In genomic region chr4:63545231-63545958, GRCm38 (mm10) we compare ENCODE assay signal across 9 mouse cellular contexts. TPM values are rescaled to one million over a fixed set of nuclear protein-coding genes. Genes with fewer than 3 reads are reported as not detected.
DNase-seq lines count a peak whose midpoint lies in the region; ATAC-seq and TF ChIP-seq lines count a peak whose summit lies in the region.
"Had no signal": no experiment of that assay in that cellular context is flagged by ENCODE, and none has a peak within 500 bp of the region (broad histone marks: within the 10 kb centered on the region; RNA-seq: fewer than 3 reads in every experiment).

No protein-coding gene starts in this region.

- no peak for ATAC-seq in forebrain, embryonic 13.5 days
- no peak for ATAC-seq in liver, embryonic 16.5 days (ENCODE audit: low read depth)
- no peak for ATAC-seq in stomach, embryonic 16.5 days (ENCODE audit: insufficient read depth, low FRiP score)

- H3K9me3 ChIP-seq in forebrain, embryonic 13.5 days (replicated peaks) = no peaks in the 10 kb centered on the region
- no peaks in the 10 kb centered on the region for H3K9me3 ChIP-seq in liver, embryonic 16.5 days (replicated peaks; ENCODE audit: control insufficient read depth, low read length)
- H3K9me3 ChIP-seq in stomach, embryonic 16.5 days (replicated peaks; ENCODE audit: control insufficient read depth, low read length) = no peaks in the 10 kb centered on the region

- 10% methylated on average over 26 of the region's 26 CpGs for WGBS in cerebellum, adult 2 months
- 19% methylated on average over 20 of the region's 26 CpGs for WGBS in forebrain, embryonic 13.5 days
- 18% methylated on average over 26 of the region's 26 CpGs for WGBS in liver, embryonic 16.5 days (ENCODE audit: insufficient replicate concordance)
- WGBS in stomach, embryonic 16.5 days = 15% methylated on average over 26 of the region's 26 CpGs

- no peak for TF ChIP-seq POLR2A in cerebellum, adult 2 months (IDR thresholded peaks at IDR 0.05; ENCODE audit: borderline replicate concordance, insufficient read depth, low read length)

- peak overlapping the region; percentile 63 for H3K27ac ChIP-seq in cerebellum, adult 2 months (ENCODE audit: insufficient read depth, low read length)
- H3K27ac ChIP-seq in forebrain, embryonic 13.5 days = peak overlapping the region; percentile 68
- H3K27ac ChIP-seq in liver, embryonic 16.5 days (ENCODE audit: low read length) = peak overlapping the region; percentile 87
- H3K27ac ChIP-seq in stomach, embryonic 16.5 days (ENCODE audit: low read length) = peak overlapping the region; percentile 80

- H3K9ac ChIP-seq in forebrain, embryonic 13.5 days = peak overlapping the region; percentile 94
- peak overlapping the region; percentile 95 for H3K9ac ChIP-seq in liver, embryonic 16.5 days (ENCODE audit: low read depth, low read length)
- peak overlapping the region; percentile 90 for H3K9ac ChIP-seq in stomach, embryonic 16.5 days (ENCODE audit: low read length)

- H3K4me1 ChIP-seq in cerebellum, adult 2 months (ENCODE audit: control insufficient read depth, insufficient read depth, low read length) = peaks cover 12% of the 10 kb centered on the region
- H3K4me1 ChIP-seq in forebrain, embryonic 13.5 days = peaks cover 32% of the 10 kb centered on the region
- peaks cover 29% of the 10 kb centered on the region for H3K4me1 ChIP-seq in liver, embryonic 16.5 days (ENCODE audit: control insufficient read depth, low read depth, low read length)
- peaks cover 20% of the 10 kb centered on the region for H3K4me1 ChIP-seq in stomach, embryonic 16.5 days (ENCODE audit: control insufficient read depth, insufficient read depth, low read length)

- peak overlapping the region; percentile 87 for H3K4me3 ChIP-seq in cerebellum, adult 2 months (replicated peaks; ENCODE audit: insufficient read depth, low read depth, low read length)
- H3K4me3 ChIP-seq in C2C12 (ENCODE audit: insufficient read depth, poor library complexity, severe bottlenecking) = peak overlapping the region; percentile 74
- H3K4me3 ChIP-seq in forebrain, embryonic 13.5 days = peak overlapping the region; percentile 87
- H3K4me3 ChIP-seq in liver, embryonic 16.5 days (ENCODE audit: low read depth, low read length) = peak overlapping the region; percentile 88
- H3K4me3 ChIP-seq in stomach, embryonic 16.5 days (replicated peaks; ENCODE audit: low read length) = peak overlapping the region; percentile 79

- peak in 1 of 2 experiments; percentile 15 for DNase-seq in cerebellum, adult 2 months
- DNase-seq in cerebellum, postnatal 10 days = no peak
- DNase-seq in layer of hippocampus, adult 9-10 months (ENCODE audit: low spot score) = no peak
- DNase-seq in kidney, postnatal 14 days = no peak

- peak overlapping the region; percentile 83 for H3ac ChIP-seq in C2C12 (ENCODE audit: control insufficient read depth, insufficient read length, low read depth)

- H3K79me2 ChIP-seq in C2C12 (ENCODE audit: control insufficient read depth, insufficient read depth) = peaks cover 52% of the 10 kb centered on the region

- H3K4me2 ChIP-seq in forebrain, embryonic 13.5 days = peak overlapping the region; percentile 79
- H3K4me2 ChIP-seq in liver, embryonic 16.5 days (ENCODE audit: low read depth, low read length) = peak overlapping the region; percentile 74
- H3K4me2 ChIP-seq in stomach, embryonic 16.5 days (ENCODE audit: low read depth, low read length) = peak overlapping the region; percentile 73

- TF ChIP-seq CTCF in cerebellum, adult 2 months (IDR thresholded peaks at IDR 0.05; ENCODE audit: borderline replicate concordance, insufficient read depth, low read depth, low read length) = no peak
- no peak for TF ChIP-seq CTCF in C2C12 (IDR thresholded peaks at IDR 0.05; ENCODE audit: control insufficient read depth, insufficient read depth, insufficient read length)

- H3K79me3 ChIP-seq in C2C12 (ENCODE audit: low read depth) = peaks cover 34% of the 10 kb centered on the region

- no peaks in the 10 kb centered on the region for H3K27me3 ChIP-seq in cerebellum, adult 2 months (ENCODE audit: control insufficient read depth, insufficient read depth, low read length)
- H3K27me3 ChIP-seq in C2C12 (ENCODE audit: control insufficient read depth, insufficient read depth, insufficient read length) = no peaks in the 10 kb centered on the region
- H3K27me3 ChIP-seq in forebrain, embryonic 13.5 days = no peaks in the 10 kb centered on the region
- H3K27me3 ChIP-seq in liver, embryonic 16.5 days (ENCODE audit: control insufficient read depth, insufficient read depth, low read depth, low read length) = no peaks in the 10 kb centered on the region
- H3K27me3 ChIP-seq in stomach, embryonic 16.5 days (ENCODE audit: control insufficient read depth, insufficient read depth, low read length) = no peaks in the 10 kb centered on the region

- peaks cover 22% of the 10 kb centered on the region for H3K36me3 ChIP-seq in C2C12 (ENCODE audit: control insufficient read depth, insufficient read depth)
- H3K36me3 ChIP-seq in forebrain, embryonic 13.5 days (ENCODE audit: poor library complexity, severe bottlenecking) = peaks cover 20% of the 10 kb centered on the region
- peaks cover 16% of the 10 kb centered on the region for H3K36me3 ChIP-seq in liver, embryonic 16.5 days (ENCODE audit: control insufficient read depth, insufficient read depth)
- peaks cover 9% of the 10 kb centered on the region for H3K36me3 ChIP-seq in stomach, embryonic 16.5 days (ENCODE audit: control insufficient read depth, insufficient read depth, low read length)

TF ChIP-seq in C2C12, 6 proteins besides CTCF, POLR2A, EP300 and RAD21:
- TF ChIP-seq CEBPB (IDR thresholded peaks at IDR 0.05; ENCODE audit: low read depth) (no peak), MAX (IDR thresholded peaks at IDR 0.05) (no peak), MYOG (IDR thresholded peaks at IDR 0.05; ENCODE audit: control insufficient read depth, extremely low read depth, insufficient read length) (no peak), FOSL1 (IDR thresholded peaks at IDR 0.05; ENCODE audit: insufficient read depth, low read length, poor library complexity, severe bottlenecking) (no peak), USF1 (IDR thresholded peaks at IDR 0.05; ENCODE audit: low read depth) (no peak), MYOD1 (IDR thresholded peaks at IDR 0.05; ENCODE audit: control insufficient read depth, insufficient read length, low read depth) (no peak)

RNA-seq across cellular contexts. Expression of gene Atp6v1g1, which starts 0.8 kb away (rescaled TPM):
- 148 and 154 TPM in 2 replicates for polyA plus RNA-seq in cerebellum, adult 2 months (2012; rRNA removed)
- 335 TPM for polyA plus RNA-seq in C2C12 (2012; fragmentation: generic; extraction: Trizol)
- 444 and 467 TPM in 2 replicates for polyA plus RNA-seq in forebrain, embryonic 13.5 days (2015; fragmentation: Nextera tagmentation; extraction: Ambion mirVana)
- 123 and 130 TPM in 2 replicates for polyA plus RNA-seq in liver, embryonic 16.5 days (2015; fragmentation: Nextera tagmentation; extraction: Ambion mirVana)
- 257 and 277 TPM in 2 replicates for polyA plus RNA-seq in stomach, embryonic 16.5 days (2015; fragmentation: Nextera tagmentation; extraction: Ambion mirVana)

RNA-seq across cellular contexts. Expression of gene Tmem268, which starts 13.2 kb away (rescaled TPM):
- polyA plus RNA-seq in cerebellum, adult 2 months (2012; rRNA removed) = 11.8 and 12.3 TPM in 2 replicates
- polyA plus RNA-seq in C2C12 (2012; fragmentation: generic; extraction: Trizol) = 19.5 TPM
- polyA plus RNA-seq in forebrain, embryonic 13.5 days (2015; fragmentation: Nextera tagmentation; extraction: Ambion mirVana) = 4.4 and 4.7 TPM in 2 replicates
- 10.2 and 11.3 TPM in 2 replicates for polyA plus RNA-seq in liver, embryonic 16.5 days (2015; fragmentation: Nextera tagmentation; extraction: Ambion mirVana)
- 6.6 and 8.8 TPM in 2 replicates for polyA plus RNA-seq in stomach, embryonic 16.5 days (2015; fragmentation: Nextera tagmentation; extraction: Ambion mirVana)

RNA-seq across cellular contexts. Expression of gene Whrn, which starts 49.6 kb away (rescaled TPM):
- polyA plus RNA-seq in cerebellum, adult 2 months (2012; rRNA removed) = 91.9 and 101 TPM in 2 replicates
- polyA plus RNA-seq in C2C12 (2012; fragmentation: generic; extraction: Trizol) = 28.9 TPM
- polyA plus RNA-seq in forebrain, embryonic 13.5 days (2015; fragmentation: Nextera tagmentation; extraction: Ambion mirVana) = 5.5 and 6.1 TPM in 2 replicates
- 0.08 and 0.19 TPM in 2 replicates for polyA plus RNA-seq in liver, embryonic 16.5 days (2015; fragmentation: Nextera tagmentation; extraction: Ambion mirVana)
- polyA plus RNA-seq in stomach, embryonic 16.5 days (2015; fragmentation: Nextera tagmentation; extraction: Ambion mirVana) = 1.8 and 2.9 TPM in 2 replicates

RNA-seq across cellular contexts. Expression of gene Gm11213, which starts 59.7 kb away (rescaled TPM):
- not detected in 2 replicates for polyA plus RNA-seq in cerebellum, adult 2 months (2012; rRNA removed)
- not detected for polyA plus RNA-seq in C2C12 (2012; fragmentation: generic; extraction: Trizol)
- not detected in 2 replicates for polyA plus RNA-seq in forebrain, embryonic 13.5 days (2015; fragmentation: Nextera tagmentation; extraction: Ambion mirVana)
- polyA plus RNA-seq in liver, embryonic 16.5 days (2015; fragmentation: Nextera tagmentation; extraction: Ambion mirVana) = not detected in 2 replicates
- polyA plus RNA-seq in stomach, embryonic 16.5 days (2015; fragmentation: Nextera tagmentation; extraction: Ambion mirVana) = not detected in 2 replicates
- polyA plus RNA-seq: gonadal fat pad, adult 2 months had no signal
